Mouse (Mus musculus): Measurements from ENCODE around the gene Nr1d1. TPM values are rescaled to one million over a fixed set of nuclear protein-coding genes. Genes with fewer than 3 reads are reported as not detected.

Gene Nr1d1
- polyA plus RNA-seq, 1 experiment from 2014 or later = 3.0 TPM

DNA sequence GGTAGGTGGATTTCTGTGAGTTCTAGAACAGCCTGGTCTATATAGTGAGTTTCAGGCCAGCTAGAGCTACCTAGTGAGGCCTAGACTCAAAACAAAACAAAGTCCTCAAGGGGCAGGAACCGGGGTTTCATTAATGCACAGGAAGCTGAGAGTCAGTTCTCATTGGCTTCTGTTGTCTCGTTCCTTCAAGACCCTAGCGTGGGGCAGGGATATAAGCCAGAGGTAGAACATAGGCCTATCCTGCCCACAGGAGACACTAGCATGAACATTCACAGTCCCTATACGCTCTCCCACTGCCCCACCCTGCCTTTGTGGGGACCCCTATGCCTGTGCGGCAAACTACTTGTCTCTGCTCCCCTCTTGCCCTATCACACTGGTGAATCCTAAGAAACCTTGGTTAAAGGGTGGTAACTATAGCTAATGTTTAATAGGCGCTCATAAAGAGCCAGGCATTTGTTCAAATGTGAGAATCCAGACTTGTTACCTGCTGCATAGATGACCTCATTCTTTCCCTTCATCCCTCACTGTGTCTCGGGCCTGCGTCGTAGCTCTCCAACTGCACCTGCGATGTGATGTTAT, 22.5 kb downstream of the Nr1d1 start:
- DNase-seq (no peak), ATAC-seq (ENCODE audit: low FRiP score, low TSS enrichment) (no peak)
- Histone ChIP-seq H3K27me3 (ENCODE audit: control insufficient read depth, insufficient read depth, low read length) (no peaks in the 10 kb centered on the region), H3K4me3 (replicated peaks; ENCODE audit: low read depth, low read length) (no peak overlapping the region), H3K36me3 (ENCODE audit: control insufficient read depth, insufficient read depth, low read length) (peaks cover 41% of the 10 kb centered on the region), H3K9me3 (ENCODE audit: control insufficient read depth, low read length) (no peaks in the 10 kb centered on the region), H3K4me2 (ENCODE audit: low read length) (no peak overlapping the region), H3K27ac (replicated peaks; ENCODE audit: low read depth, low read length) (peak overlapping the region; percentile 34; the same call in 1 of the 2 replicates), H3K9ac (replicated peaks; ENCODE audit: low read length) (no peak overlapping the region), H3K4me1 (ENCODE audit: control insufficient read depth, insufficient read depth, low read length) (peaks cover 59% of the 10 kb centered on the region)
- 85% methylated on average over 10 of the region's 10 CpGs for WGBS

- Histone ChIP-seq H3K4me2 (ENCODE audit: low read length) (peak overlapping the region; percentile 73), H3K27ac (replicated peaks; ENCODE audit: low read depth, low read length) (peak overlapping the region; percentile 92), H3K4me1 (ENCODE audit: control insufficient read depth, insufficient read depth, low read length) (peaks cover 70% of the 10 kb centered on the region), H3K36me3 (ENCODE audit: control insufficient read depth, insufficient read depth, low read length) (peaks cover 28% of the 10 kb centered on the region), H3K27me3 (ENCODE audit: control insufficient read depth, insufficient read depth, low read length) (no peaks in the 10 kb centered on the region), H3K4me3 (replicated peaks; ENCODE audit: low read depth, low read length) (0 out of 2 replicates have a peak overlapping the region, but pooled peaks have one; percentile 3), H3K9ac (replicated peaks; ENCODE audit: low read length) (peak overlapping the region; percentile 4; the same call in 1 of the 2 replicates), H3K9me3 (ENCODE audit: control insufficient read depth, low read length) (no peaks in the 10 kb centered on the region)
- peak; percentile 1; the same call in 1 of the 2 replicates for ATAC-seq (ENCODE audit: low FRiP score, low TSS enrichment)
- 18% methylated on average over 6 of the region's 6 CpGs for WGBS
- no peak for DNase-seq
Measured at GRCm38 (mm10) chr11:98751221-98751782, 23.8 kb downstream of the Nr1d1 start.

- 13% methylated on average over 17 of the region's 17 CpGs for WGBS
- Histone ChIP-seq H3K27me3 (ENCODE audit: control insufficient read depth, insufficient read depth, low read length) (no peaks in the 10 kb centered on the region), H3K9ac (replicated peaks; ENCODE audit: low read length) (peak overlapping the region; percentile 4; the same call in 1 of the 2 replicates), H3K36me3 (ENCODE audit: control insufficient read depth, insufficient read depth, low read length) (peaks cover 24% of the 10 kb centered on the region), H3K4me2 (ENCODE audit: low read length) (peak overlapping the region; percentile 73), H3K4me1 (ENCODE audit: control insufficient read depth, insufficient read depth, low read length) (peaks cover 78% of the 10 kb centered on the region), H3K9me3 (ENCODE audit: control insufficient read depth, low read length) (no peaks in the 10 kb centered on the region), H3K27ac (replicated peaks; ENCODE audit: low read depth, low read length) (peak overlapping the region; percentile 92), H3K4me3 (replicated peaks; ENCODE audit: low read depth, low read length) (0 out of 2 replicates have a peak overlapping the region, but pooled peaks have one; percentile 3)
- ATAC-seq (ENCODE audit: low FRiP score, low TSS enrichment) = peak; percentile 44
- peak; percentile 91 for DNase-seq
Measured at GRCm38 (mm10) chr11:98750351-98751201, 24.6 kb downstream of the Nr1d1 start.

DNA sequence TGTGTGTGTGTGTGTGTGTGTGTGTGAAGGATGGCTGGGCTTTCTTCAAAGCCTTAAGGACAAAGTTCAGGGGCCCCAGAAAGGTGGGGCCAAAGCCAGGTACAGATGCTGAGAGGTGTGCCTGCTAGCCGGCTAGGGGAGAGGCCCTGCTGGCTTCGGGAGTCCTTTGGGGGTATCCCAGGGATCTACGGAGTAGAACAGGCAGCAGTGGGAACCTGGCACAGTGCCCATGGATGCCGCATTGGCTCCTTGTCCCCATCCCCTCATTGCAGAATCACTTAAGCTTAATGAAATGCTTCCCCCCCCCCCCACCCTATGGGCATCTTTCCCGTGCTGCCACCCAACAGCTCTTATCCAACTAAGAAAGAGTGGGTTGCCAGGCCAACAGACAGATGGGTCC, 25.4 kb downstream of the Nr1d1 start:
- Histone ChIP-seq H3K36me3 (ENCODE audit: control insufficient read depth, insufficient read depth, low read length) (peaks cover 19% of the 10 kb centered on the region), H3K4me2 (ENCODE audit: low read length) (peak overlapping the region; percentile 73), H3K4me1 (ENCODE audit: control insufficient read depth, insufficient read depth, low read length) (peaks cover 83% of the 10 kb centered on the region), H3K27ac (replicated peaks; ENCODE audit: low read depth, low read length) (peak overlapping the region; percentile 92), H3K27me3 (ENCODE audit: control insufficient read depth, insufficient read depth, low read length) (no peaks in the 10 kb centered on the region), H3K9me3 (ENCODE audit: control insufficient read depth, low read length) (no peaks in the 10 kb centered on the region), H3K4me3 (replicated peaks; ENCODE audit: low read depth, low read length) (peak overlapping the region; percentile 28), H3K9ac (replicated peaks; ENCODE audit: low read length) (peak overlapping the region; percentile 61)
- ATAC-seq (ENCODE audit: low FRiP score, low TSS enrichment) (peak; percentile 14; the same call in 1 of the 2 replicates), DNase-seq (peak; percentile 84)
- 3% methylated on average over 5 of the region's 5 CpGs for WGBS

GRCm38 (mm10) chr11:98748506-98749416, 26.4 kb downstream of the Nr1d1 start:
- peaks cover 9% of the 10 kb centered on the region for H3K36me3 ChIP-seq (ENCODE audit: control insufficient read depth, insufficient read depth, low read length)
- DNase-seq (peak; percentile 82), ATAC-seq (ENCODE audit: low FRiP score, low TSS enrichment) (peak; percentile 38)
- peak overlapping the region; percentile 61 for H3K9ac ChIP-seq (replicated peaks; ENCODE audit: low read length)
- H3K9me3 ChIP-seq (ENCODE audit: control insufficient read depth, low read length) = no peaks in the 10 kb centered on the region
- peak overlapping the region; percentile 28 for H3K4me3 ChIP-seq (replicated peaks; ENCODE audit: low read depth, low read length)
- no peaks in the 10 kb centered on the region for H3K27me3 ChIP-seq (ENCODE audit: control insufficient read depth, insufficient read depth, low read length)
- peak overlapping the region; percentile 73 for H3K4me2 ChIP-seq (ENCODE audit: low read length)
- peaks cover 86% of the 10 kb centered on the region for H3K4me1 ChIP-seq (ENCODE audit: control insufficient read depth, insufficient read depth, low read length)
- peak overlapping the region; percentile 92 for H3K27ac ChIP-seq (replicated peaks; ENCODE audit: low read depth, low read length)
- WGBS = 11% methylated on average over 15 of the region's 15 CpGs

GRCm38 (mm10) chr11:98747804-98748505, 27.2 kb downstream of the Nr1d1 start:
- Histone ChIP-seq H3K36me3 (ENCODE audit: control insufficient read depth, insufficient read depth, low read length) (0 out of 2 replicates have a peak, but pooled peaks cover 2% of the 10 kb centered on the region), H3K27ac (replicated peaks; ENCODE audit: low read depth, low read length) (peak overlapping the region; percentile 92), H3K27me3 (ENCODE audit: control insufficient read depth, insufficient read depth, low read length) (no peaks in the 10 kb centered on the region), H3K4me3 (replicated peaks; ENCODE audit: low read depth, low read length) (peak overlapping the region; percentile 28), H3K4me1 (ENCODE audit: control insufficient read depth, insufficient read depth, low read length) (peaks cover 88% of the 10 kb centered on the region), H3K4me2 (ENCODE audit: low read length) (peak overlapping the region; percentile 73), H3K9me3 (ENCODE audit: control insufficient read depth, low read length) (no peaks in the 10 kb centered on the region), H3K9ac (replicated peaks; ENCODE audit: low read length) (peak overlapping the region; percentile 61)
- WGBS = 15% methylated on average over 6 of the region's 6 CpGs
- DNase-seq (peak; percentile 57), ATAC-seq (ENCODE audit: low FRiP score, low TSS enrichment) (no peak)

GRCm38 (mm10) chr11:98746855-98747693, 28.1 kb downstream of the Nr1d1 start:
- Histone ChIP-seq H3K27ac (replicated peaks; ENCODE audit: low read depth, low read length) (peak overlapping the region; percentile 92), H3K27me3 (ENCODE audit: control insufficient read depth, insufficient read depth, low read length) (no peaks in the 10 kb centered on the region), H3K4me1 (ENCODE audit: control insufficient read depth, insufficient read depth, low read length) (peaks cover 83% of the 10 kb centered on the region), H3K9ac (replicated peaks; ENCODE audit: low read length) (peak overlapping the region; percentile 43), H3K36me3 (ENCODE audit: control insufficient read depth, insufficient read depth, low read length) (0 out of 2 replicates have a peak, but pooled peaks cover 2% of the 10 kb centered on the region), H3K4me3 (replicated peaks; ENCODE audit: low read depth, low read length) (peak overlapping the region; percentile 24), H3K4me2 (ENCODE audit: low read length) (peak overlapping the region; percentile 73), H3K9me3 (ENCODE audit: control insufficient read depth, low read length) (no peaks in the 10 kb centered on the region)
- DNase-seq = peak; percentile 93
- 9% methylated on average over 19 of the region's 19 CpGs for WGBS
- peak; percentile 44; the same call in 1 of the 2 replicates for ATAC-seq (ENCODE audit: low FRiP score, low TSS enrichment)
